Mouse (Mus musculus) hindbrain, embryonic 15.5 days (tissue): ENCODE measurements at regions not wholly inside any gene's neighbourhood (a gene's known extent, or its start where the extent isn't known, plus 50 kb on each side); places are given as distances from the start of the nearest gene placed in this dataset.
A peak's percentile ranks its signal among the peaks of the same experiment; 100 is the strongest.

Source experiments
- ATAC-seq: fragments of 200-750 bp; cut with Nextera tagmentation; 2 replicates; pipeline ENCODE4 v1.8.0; 2017; ENCODE audit warnings: low read depth, moderate number of reproducible peaks, moderate TSS enrichment; ENCODE audit not compliant: low FRiP score
- H3K27ac ChIP-seq: fragments of 300-500 bp; sonication (generic); replicated peaks from 2 replicates; pipeline ENCODE4 v1.5.1; 2015; ENCODE audit warnings: mild to moderate bottlenecking, inconsistent platforms
- H3K27me3 ChIP-seq: fragments of 300-500 bp; sonication (generic); 2 replicates; pipeline ENCODE4 v1.6.1; 2015; ENCODE audit warnings: control low read depth, inconsistent platforms
- H3K36me3 ChIP-seq: fragments of 300-500 bp; sonication (generic); 2 replicates; pipeline ENCODE4 v1.6.1; 2015; ENCODE audit warnings: control low read depth, inconsistent platforms
- H3K4me1 ChIP-seq: fragments of 300-500 bp; sonication (generic); replicated peaks from 2 replicates; pipeline ENCODE4 v1.6.1; 2015; ENCODE audit warnings: control low read depth, inconsistent platforms
- H3K4me2 ChIP-seq: fragments of 300-500 bp; sonication (generic); 2 replicates; pipeline ENCODE4 v1.6.1; 2015; ENCODE audit warnings: moderate library complexity, mild to moderate bottlenecking, inconsistent platforms
- H3K4me3 ChIP-seq: fragments of 300-500 bp; sonication (generic); 2 replicates; pipeline ENCODE4 v1.5.1; 2015; ENCODE audit warnings: mild to moderate bottlenecking, inconsistent platforms
- H3K9ac ChIP-seq: fragments of 300-500 bp; sonication (generic); 2 replicates; pipeline ENCODE4 v1.6.1; 2015; ENCODE audit warnings: inconsistent platforms
- H3K9me3 ChIP-seq: fragments of 300-500 bp; sonication (generic); 2 replicates; pipeline ENCODE4 v1.6.1; 2016; ENCODE audit warnings: control low read depth, inconsistent platforms
- whole genome bisulfite sequencing: fragments of 180-500 bp; shearing (Covaris S2); methylation state at CpG from one replicate; pipeline ENCODE4 v1.1.7; 2015; 5-methylcytosine and 5-hydroxymethylcytosine counted together

GRCm38 (mm10) chr3:52717324-52717723, 299.7 kb downstream of the Cog6 start:
- Histone ChIP-seq H3K36me3 (no peaks in the 10 kb centered on the region), H3K4me3 (no peak overlapping the region), H3K9me3 (no peaks in the 10 kb centered on the region), H3K4me1 (no peaks in the 10 kb centered on the region), H3K9ac (no peak overlapping the region), H3K4me2 (no peak overlapping the region), H3K27me3 (0 out of 2 replicates have a peak, but pooled peaks cover 3% of the 10 kb centered on the region), H3K27ac (no peak overlapping the region)
- 83% methylated on average over 5 of the region's 5 CpGs for WGBS
- ATAC-seq = no peak

GRCm38 (mm10) chr3:52712151-52712550, 304.9 kb downstream of the Cog6 start:
- H3K27ac ChIP-seq = no peak overlapping the region
- H3K9ac ChIP-seq = no peak overlapping the region
- no peak overlapping the region for H3K4me2 ChIP-seq
- H3K36me3 ChIP-seq = no peaks in the 10 kb centered on the region
- no peak overlapping the region for H3K4me3 ChIP-seq
- no peaks in the 10 kb centered on the region for H3K4me1 ChIP-seq
- ATAC-seq = no peak
- WGBS = 94% methylated on average over 5 of the region's 5 CpGs
- no peaks in the 10 kb centered on the region for H3K9me3 ChIP-seq
- H3K27me3 ChIP-seq = no peaks in the 10 kb centered on the region

- Histone ChIP-seq H3K9me3 (no peaks in the 10 kb centered on the region), H3K36me3 (no peaks in the 10 kb centered on the region), H3K27me3 (no peaks in the 10 kb centered on the region), H3K4me2 (no peak overlapping the region), H3K4me3 (no peak overlapping the region), H3K27ac (no peak overlapping the region), H3K4me1 (no peaks in the 10 kb centered on the region), H3K9ac (no peak overlapping the region)
- ATAC-seq = no peak
- WGBS = 39% methylated on average over 9 of the region's 9 CpGs
These were observed 305.9 kb downstream of the Cog6 start for GRCm38 (mm10) chr3:52711133-52711532.

DNA sequence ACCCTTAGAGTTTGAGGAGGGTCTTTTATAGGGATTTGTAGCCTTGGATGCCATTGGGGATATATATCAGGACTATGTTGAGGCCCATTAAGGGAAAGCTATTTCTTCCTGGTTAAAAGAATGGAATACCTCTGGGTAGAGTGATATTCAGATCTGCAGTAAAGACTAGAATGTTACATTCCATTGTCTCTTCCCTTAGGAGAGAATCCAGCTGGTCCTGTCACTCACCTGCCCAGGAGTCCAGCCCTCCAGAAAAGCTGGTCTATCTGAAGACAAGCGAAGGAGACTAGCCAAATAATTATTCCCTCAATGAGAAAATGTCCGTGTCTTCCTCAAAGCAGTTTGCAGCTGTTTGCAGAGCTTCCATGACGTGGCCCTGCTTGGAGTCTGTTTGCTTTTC, 308.3 kb downstream of the Cog6 start:
- 77% methylated on average over 3 of the region's 3 CpGs for WGBS
- Histone ChIP-seq H3K9ac (no peak overlapping the region), H3K4me1 (no peaks in the 10 kb centered on the region), H3K36me3 (no peaks in the 10 kb centered on the region), H3K4me3 (no peak overlapping the region), H3K4me2 (no peak overlapping the region), H3K27me3 (no peaks in the 10 kb centered on the region), H3K27ac (no peak overlapping the region), H3K9me3 (no peaks in the 10 kb centered on the region)
- ATAC-seq = no peak

DNA sequence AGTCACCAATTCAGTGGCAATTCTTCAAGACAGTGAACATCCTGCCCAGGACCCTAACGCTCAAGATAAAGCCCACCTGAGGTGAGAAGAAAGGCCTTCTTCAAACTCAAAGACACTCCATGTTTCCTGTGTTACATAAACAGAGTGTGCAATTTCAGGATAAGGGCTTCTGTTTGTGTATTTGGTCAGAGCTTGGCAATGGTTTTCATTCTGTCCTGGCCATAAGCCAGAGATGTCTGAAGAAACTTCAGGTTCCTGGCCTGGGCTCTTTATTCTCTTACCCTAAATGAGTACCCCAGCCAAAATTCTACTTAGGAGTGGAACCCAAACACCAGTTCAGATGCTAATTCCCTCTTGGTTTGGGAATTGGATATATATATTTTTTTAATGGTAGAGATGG, 308.7 kb downstream of the Cog6 start:
- Histone ChIP-seq H3K4me3 (no peak overlapping the region), H3K9ac (no peak overlapping the region), H3K4me2 (no peak overlapping the region), H3K9me3 (no peaks in the 10 kb centered on the region), H3K4me1 (no peaks in the 10 kb centered on the region), H3K36me3 (no peaks in the 10 kb centered on the region), H3K27me3 (no peaks in the 10 kb centered on the region), H3K27ac (no peak overlapping the region)
- WGBS = 60% methylated on average over 1 of the region's 1 CpGs
- no peak for ATAC-seq

GRCm38 (mm10) chr3:52706626-52707025, 310.4 kb downstream of the Cog6 start:
- WGBS = 91% methylated on average over 2 of the region's 2 CpGs
- no peaks in the 10 kb centered on the region for H3K4me1 ChIP-seq

GRCm38 (mm10) chr3:52703751-52704150, 313.3 kb downstream of the Cog6 start:
- 92% methylated on average over 6 of the region's 6 CpGs for WGBS
- no peak for ATAC-seq
- H3K36me3 ChIP-seq = no peaks in the 10 kb centered on the region

More at GRCm38 (mm10) chr3:52706626-52707025, 310.4 kb downstream of the Cog6 start:
- Histone ChIP-seq H3K36me3 (no peaks in the 10 kb centered on the region), H3K4me3 (no peak overlapping the region), H3K4me2 (no peak overlapping the region), H3K9me3 (no peaks in the 10 kb centered on the region), H3K27me3 (no peaks in the 10 kb centered on the region), H3K9ac (no peak overlapping the region), H3K27ac (no peak overlapping the region)
- no peak for ATAC-seq

DNA sequence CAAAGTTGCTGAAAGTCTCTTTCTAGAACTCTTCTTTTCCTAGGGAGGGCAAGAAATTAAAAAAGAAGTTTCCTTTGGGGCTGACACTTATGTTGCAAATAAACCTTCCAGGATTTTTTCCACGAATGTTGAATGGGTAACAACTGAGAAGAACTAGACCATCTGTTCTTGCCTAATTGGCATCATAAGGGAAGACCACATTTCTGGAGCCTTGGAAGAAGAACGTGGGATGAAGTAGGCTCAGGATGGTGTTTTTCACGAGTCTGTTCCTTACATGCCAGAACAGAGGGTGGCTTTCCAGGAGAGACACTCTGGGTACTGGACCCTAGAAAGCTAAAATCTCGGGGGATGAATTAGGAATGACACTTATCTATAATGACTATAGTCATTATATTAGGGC, 314.1 kb downstream of the Cog6 start:
- ATAC-seq = no peak
- Histone ChIP-seq H3K36me3 (no peaks in the 10 kb centered on the region), H3K9me3 (no peaks in the 10 kb centered on the region), H3K27me3 (no peaks in the 10 kb centered on the region), H3K4me2 (no peak overlapping the region), H3K4me3 (no peak overlapping the region), H3K9ac (no peak overlapping the region), H3K4me1 (no peaks in the 10 kb centered on the region), H3K27ac (no peak overlapping the region)
- 81% methylated on average over 4 of the region's 4 CpGs for WGBS

More at GRCm38 (mm10) chr3:52703751-52704150, 313.3 kb downstream of the Cog6 start:
- Histone ChIP-seq H3K4me2 (no peak overlapping the region), H3K9me3 (no peaks in the 10 kb centered on the region), H3K4me3 (no peak overlapping the region), H3K27me3 (no peaks in the 10 kb centered on the region), H3K9ac (no peak overlapping the region), H3K4me1 (no peaks in the 10 kb centered on the region), H3K27ac (no peak overlapping the region)

DNA sequence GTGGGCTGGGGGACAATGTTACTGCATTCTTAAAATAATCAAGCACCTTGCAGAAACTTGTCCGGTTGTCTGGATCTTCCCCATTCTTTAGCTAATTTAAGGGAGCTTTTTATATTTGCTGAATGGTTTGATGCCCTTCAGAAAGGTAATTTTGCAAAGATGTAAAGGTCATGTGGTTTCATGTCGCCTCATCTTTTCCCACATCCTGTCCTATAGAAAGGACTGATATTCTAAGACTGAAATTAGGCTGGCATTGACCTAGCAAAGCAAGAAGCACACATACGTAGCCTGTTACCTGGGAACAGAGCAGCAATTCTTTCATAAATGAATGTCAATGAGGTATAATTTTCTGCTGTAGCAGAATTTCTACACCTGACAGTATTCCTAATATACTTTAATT, 315.4 kb downstream of the Cog6 start:
- Histone ChIP-seq H3K27ac (no peak overlapping the region), H3K27me3 (no peaks in the 10 kb centered on the region), H3K36me3 (no peaks in the 10 kb centered on the region), H3K9me3 (no peaks in the 10 kb centered on the region), H3K4me1 (no peaks in the 10 kb centered on the region), H3K9ac (no peak overlapping the region), H3K4me3 (no peak overlapping the region), H3K4me2 (no peak overlapping the region)
- WGBS = 75% methylated on average over 3 of the region's 3 CpGs
- no peak for ATAC-seq

DNA sequence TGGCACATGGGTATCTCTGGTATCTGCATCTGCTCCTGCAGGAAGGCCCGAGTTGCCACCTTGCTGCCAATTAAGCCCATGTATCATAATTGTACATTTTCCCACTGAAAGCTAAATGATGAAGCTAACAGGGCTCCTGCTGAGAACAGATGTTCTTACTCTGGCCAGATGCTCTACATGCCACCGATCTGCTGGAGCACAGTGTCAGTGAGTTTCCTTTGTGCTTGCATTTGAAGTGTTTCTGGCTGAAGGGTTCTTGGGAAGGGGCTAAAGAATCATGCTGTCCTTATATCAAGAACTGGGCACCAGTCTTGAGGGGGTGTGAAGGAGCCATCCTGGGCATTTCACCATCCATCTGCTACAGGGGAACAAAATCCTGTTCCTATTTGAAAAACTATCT, 323.2 kb downstream of the Cog6 start:
- WGBS = 48% methylated on average over 2 of the region's 2 CpGs
- no peaks in the 10 kb centered on the region for H3K4me1 ChIP-seq

DNA sequence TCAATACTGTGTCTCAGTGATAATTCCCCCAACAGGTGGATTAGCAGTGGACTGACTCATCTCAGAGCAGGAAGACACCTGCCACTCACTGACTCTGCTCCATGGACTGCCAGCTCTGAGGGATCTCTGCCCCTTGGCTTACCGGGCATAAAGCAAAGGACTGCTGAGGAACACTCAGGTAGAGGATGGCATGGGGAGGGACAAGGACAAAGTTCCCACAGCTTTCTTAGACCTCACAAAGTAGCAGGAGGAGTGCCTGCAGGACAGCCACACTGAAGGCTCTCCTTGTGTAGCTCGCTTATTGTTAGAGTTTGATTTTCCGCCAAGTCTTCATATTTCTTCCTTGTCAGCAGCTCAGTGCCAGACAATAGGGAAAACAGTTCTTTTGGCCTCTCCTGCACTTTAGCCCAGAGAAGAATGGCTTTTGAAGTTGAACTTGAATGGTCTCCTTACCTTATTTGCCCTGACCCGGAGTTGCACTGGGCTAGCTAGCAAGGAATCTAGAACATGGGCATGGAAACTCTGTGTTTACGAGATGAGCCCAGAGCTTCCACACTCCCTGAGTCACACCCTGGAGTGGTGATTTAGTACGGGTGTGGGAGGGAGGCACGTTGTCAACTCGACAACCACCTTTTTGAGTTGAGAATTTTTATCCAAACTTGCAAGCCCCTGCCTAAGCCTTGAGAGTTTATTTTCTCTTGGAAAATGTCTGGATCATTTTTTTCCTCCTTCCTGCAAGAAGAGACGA, 331.4 kb downstream of the Cog6 start:
- 39% methylated on average over 9 of the region's 9 CpGs for WGBS
- H3K4me2 ChIP-seq = no peak overlapping the region
- peaks cover 10% of the 10 kb centered on the region for H3K4me1 ChIP-seq
- peaks cover 36% of the 10 kb centered on the region; the same call in 1 of the 2 replicates for H3K27me3 ChIP-seq
- no peaks in the 10 kb centered on the region for H3K9me3 ChIP-seq
- H3K36me3 ChIP-seq = no peaks in the 10 kb centered on the region
- no peak overlapping the region for H3K9ac ChIP-seq
- no peak overlapping the region for H3K4me3 ChIP-seq
- no peak for ATAC-seq
- H3K27ac ChIP-seq = no peak overlapping the region

More for the DNA sequence above, 323.2 kb downstream of the Cog6 start:
- Histone ChIP-seq H3K4me2 (no peak overlapping the region), H3K27ac (no peak overlapping the region), H3K36me3 (no peaks in the 10 kb centered on the region), H3K9ac (no peak overlapping the region), H3K27me3 (peaks cover 3% of the 10 kb centered on the region; the same call in 1 of the 2 replicates), H3K4me3 (no peak overlapping the region), H3K9me3 (no peaks in the 10 kb centered on the region)
- no peak for ATAC-seq

DNA sequence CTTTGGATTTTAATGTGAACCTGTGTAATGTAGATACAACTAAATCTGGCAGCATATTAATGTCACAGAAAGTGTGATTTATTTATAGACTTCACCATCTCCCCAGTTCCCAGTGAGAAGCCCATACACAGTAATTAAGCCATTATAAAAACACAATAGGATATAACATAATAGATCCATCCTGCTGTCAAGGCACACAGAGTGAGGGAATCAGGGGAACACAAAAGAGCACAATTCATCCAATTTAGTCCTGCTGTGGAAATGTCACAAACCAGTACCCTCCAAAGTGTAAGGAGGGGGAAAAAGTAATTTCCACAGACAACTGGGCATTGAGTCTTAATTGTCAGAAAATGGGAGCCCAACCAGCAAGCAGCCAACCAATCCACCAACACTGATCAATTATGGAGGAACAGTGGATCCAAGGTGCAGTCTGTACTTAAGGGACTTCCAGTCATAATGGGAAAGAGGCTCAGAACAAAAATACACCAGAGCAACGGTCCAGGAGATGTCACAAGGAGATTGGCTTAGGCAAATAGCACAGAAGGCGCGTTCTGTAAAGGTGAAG, 336.1 kb downstream of the Cog6 start:
- H3K9ac ChIP-seq = no peak overlapping the region
- H3K27me3 ChIP-seq = 0 out of 2 replicates have a peak, but pooled peaks cover 24% of the 10 kb centered on the region
- no peak overlapping the region for H3K4me2 ChIP-seq
- H3K4me3 ChIP-seq = no peak overlapping the region
- no peaks in the 10 kb centered on the region for H3K36me3 ChIP-seq
- ATAC-seq = peak; percentile 69
- no peaks in the 10 kb centered on the region; the same call in 1 of the 2 replicates for H3K9me3 ChIP-seq
- H3K4me1 ChIP-seq = peaks cover 10% of the 10 kb centered on the region
- no peak overlapping the region for H3K27ac ChIP-seq
- 26% methylated on average over 3 of the region's 3 CpGs for WGBS
